Mouse (Mus musculus): ENCODE results near the gene Rhbdf1. TPM values are rescaled to one million over a fixed set of nuclear protein-coding genes. Genes with fewer than 3 reads are reported as not detected.

Rhbdf1 gene
- polyA plus RNA-seq, 1 experiment: 40.6 TPM

DNA sequence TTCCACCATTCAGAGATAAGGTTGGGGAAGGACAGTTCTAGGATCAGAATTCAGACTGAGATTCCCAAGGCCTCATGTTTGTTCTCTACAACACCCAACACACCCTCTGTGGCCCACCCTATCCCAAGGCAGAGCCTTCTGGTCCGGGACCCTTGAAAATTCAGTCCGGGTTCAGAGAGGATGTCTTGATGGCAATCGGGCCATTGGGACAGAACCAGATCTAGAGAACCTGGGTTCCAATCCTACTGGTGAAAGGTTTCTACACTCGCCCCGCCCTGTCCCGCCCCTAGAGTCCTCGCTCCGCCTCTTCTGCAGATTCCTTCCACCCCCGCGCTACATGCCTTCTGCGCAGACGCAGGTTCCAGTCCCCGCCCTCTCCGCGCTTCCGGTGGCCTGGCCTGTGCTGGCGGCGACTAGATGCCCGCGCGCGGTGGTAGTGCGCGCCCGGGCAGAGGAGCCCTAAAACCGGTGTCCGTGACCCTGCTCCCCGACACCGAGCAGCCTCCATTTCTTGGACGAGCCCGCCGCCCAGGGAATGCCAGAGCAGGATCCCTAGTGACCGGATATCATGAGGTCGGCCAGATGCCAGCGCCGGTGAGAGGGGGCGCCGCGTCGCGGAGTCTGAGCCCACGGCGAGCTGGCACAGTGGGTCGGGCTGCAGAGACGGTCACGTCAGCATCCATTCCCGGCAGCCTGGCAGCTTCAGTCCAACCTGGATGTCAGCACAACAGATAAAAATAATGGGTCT lies 4.2 kb upstream of the Rhbdf1 start, which contains the start of gene Mpg:
TSS of gene Mpg (plus strand) at position 382 of the 748 bp plus-strand sequence.
- no peaks in the 10 kb centered on the region for H3K27me3 ChIP-seq (ENCODE audit: control insufficient read depth, insufficient read depth, insufficient read length)
- peak; percentile 21 for TF ChIP-seq MAX (IDR thresholded peaks at IDR 0.05)
- no peak for TF ChIP-seq FOSL1 (IDR thresholded peaks at IDR 0.05; ENCODE audit: insufficient read depth, low read length, poor library complexity, severe bottlenecking)

DNA sequence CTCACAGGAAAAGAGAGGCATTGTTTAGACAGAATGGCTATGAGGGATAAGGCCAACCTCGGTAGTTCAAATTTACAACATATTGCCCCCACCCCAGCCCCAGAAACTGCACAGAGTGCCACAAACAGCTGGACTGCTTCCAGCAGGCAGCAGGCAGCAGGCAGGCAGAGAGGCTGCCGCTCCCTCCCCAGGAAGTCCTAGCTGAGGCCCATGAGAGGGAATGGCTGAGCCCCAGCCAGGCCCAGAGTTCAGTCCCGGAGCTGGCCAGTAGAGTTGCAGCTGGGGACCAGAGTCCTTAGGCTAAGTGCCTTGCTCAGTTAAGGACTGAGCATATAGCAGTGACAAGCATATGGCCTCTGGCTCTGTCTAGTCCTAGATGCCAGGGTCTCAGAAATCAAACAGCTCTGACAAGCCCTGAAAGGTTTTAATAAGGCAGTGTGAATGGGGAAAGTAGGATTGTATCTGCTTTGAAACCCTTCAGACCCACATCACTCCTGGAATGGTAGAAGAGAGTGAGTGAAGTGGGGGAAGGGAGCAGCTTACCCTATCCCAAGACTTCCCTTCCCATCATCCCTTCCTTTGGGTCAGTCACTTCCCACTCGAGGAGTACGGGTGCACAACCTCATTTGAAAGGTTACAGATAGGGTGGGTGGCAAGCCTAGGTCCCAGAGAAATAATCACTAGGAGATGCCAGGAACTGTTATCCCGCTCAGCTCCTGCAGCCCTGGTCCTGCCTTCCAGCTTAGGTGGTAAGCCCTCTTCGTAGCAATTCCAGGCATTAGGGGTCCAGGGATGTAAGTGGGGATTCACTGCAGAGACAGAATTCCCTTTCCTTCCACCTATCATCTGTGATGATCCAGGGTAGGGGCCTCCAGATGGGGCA lies 3.4 kb upstream of the Rhbdf1 start:
- H3K4me3 ChIP-seq (ENCODE audit: insufficient read depth, poor library complexity, severe bottlenecking): no peak overlapping the region
- H3K79me3 ChIP-seq (ENCODE audit: low read depth): peaks cover 6% of the 10 kb centered on the region
- H3ac ChIP-seq (ENCODE audit: control insufficient read depth, insufficient read length, low read depth): no peak overlapping the region
- TF ChIP-seq MYOD1 (IDR thresholded peaks at IDR 0.05; ENCODE audit: control insufficient read depth, insufficient read length, low read depth) (no peak), CEBPB (IDR thresholded peaks at IDR 0.05; ENCODE audit: low read depth) (no peak), CTCF (IDR thresholded peaks at IDR 0.05; ENCODE audit: control insufficient read depth, insufficient read depth, insufficient read length) (no peak), MAX (IDR thresholded peaks at IDR 0.05) (no peak), USF1 (IDR thresholded peaks at IDR 0.05; ENCODE audit: low read depth) (no peak), FOSL1 (IDR thresholded peaks at IDR 0.05; ENCODE audit: insufficient read depth, low read length, poor library complexity, severe bottlenecking) (no peak), MYOG (IDR thresholded peaks at IDR 0.05; ENCODE audit: control insufficient read depth, extremely low read depth, insufficient read length) (no peak)
- no peaks in the 10 kb centered on the region for H3K27me3 ChIP-seq (ENCODE audit: control insufficient read depth, insufficient read depth, insufficient read length)
- peaks cover 13% of the 10 kb centered on the region for H3K36me3 ChIP-seq (ENCODE audit: control insufficient read depth, insufficient read depth)
- peaks cover 29% of the 10 kb centered on the region for H3K79me2 ChIP-seq (ENCODE audit: control insufficient read depth, insufficient read depth)

More for the DNA sequence above, 4.2 kb upstream of the Rhbdf1 start, which contains the start of gene Mpg:
- Histone ChIP-seq H3K36me3 (ENCODE audit: control insufficient read depth, insufficient read depth) (peaks cover 21% of the 10 kb centered on the region), H3K79me2 (ENCODE audit: control insufficient read depth, insufficient read depth) (peaks cover 21% of the 10 kb centered on the region), H3K79me3 (ENCODE audit: low read depth) (no peaks in the 10 kb centered on the region), H3K4me3 (ENCODE audit: insufficient read depth, poor library complexity, severe bottlenecking) (peak within 1 kb of the TSS; percentile 50), H3ac (ENCODE audit: control insufficient read depth, insufficient read length, low read depth) (peak within 1 kb of the TSS; percentile 99)

DNA sequence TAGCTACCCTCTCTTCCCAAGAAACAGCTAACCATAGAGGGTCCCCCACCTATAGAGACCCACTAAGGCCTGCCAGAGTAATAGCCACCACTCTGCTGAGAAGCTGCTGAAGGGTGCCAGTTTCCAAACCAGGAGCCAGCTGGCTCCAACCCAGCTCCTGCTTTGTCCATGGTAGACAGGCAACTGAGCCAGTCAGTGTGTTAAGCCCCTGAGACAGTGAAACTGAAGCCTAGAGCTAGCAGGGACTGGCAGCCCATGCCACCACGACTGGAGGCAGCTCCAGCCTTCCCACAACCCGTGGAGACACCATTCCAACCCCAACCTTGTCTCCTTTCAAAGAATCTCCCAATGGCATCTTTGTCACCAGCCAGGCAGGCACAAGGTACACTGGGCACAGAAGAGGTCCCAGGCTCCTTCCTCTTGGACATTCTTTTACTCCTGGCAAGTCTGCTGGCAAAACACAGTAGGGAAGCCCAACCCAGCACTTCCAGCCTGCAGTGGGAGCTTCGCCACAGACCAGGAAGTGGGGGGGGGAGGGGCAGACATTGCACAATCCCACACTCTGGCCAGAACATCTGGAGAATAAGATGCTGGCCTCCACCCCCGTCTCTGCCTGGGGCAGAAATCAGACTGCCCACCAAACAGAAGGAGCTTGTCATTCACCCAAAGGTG lies 2.5 kb upstream of the Rhbdf1 start:
- H3K27me3 ChIP-seq (ENCODE audit: control insufficient read depth, insufficient read depth, insufficient read length): no peaks in the 10 kb centered on the region
- peaks cover 8% of the 10 kb centered on the region for H3K36me3 ChIP-seq (ENCODE audit: control insufficient read depth, insufficient read depth)
- no peak overlapping the region for H3K4me3 ChIP-seq (ENCODE audit: insufficient read depth, poor library complexity, severe bottlenecking)
- peaks cover 37% of the 10 kb centered on the region for H3K79me2 ChIP-seq (ENCODE audit: control insufficient read depth, insufficient read depth)
- H3ac ChIP-seq (ENCODE audit: control insufficient read depth, insufficient read length, low read depth): no peak overlapping the region
- TF ChIP-seq MYOD1 (IDR thresholded peaks at IDR 0.05; ENCODE audit: control insufficient read depth, insufficient read length, low read depth) (peak; percentile 14), CEBPB (IDR thresholded peaks at IDR 0.05; ENCODE audit: low read depth) (peak; percentile 100), USF1 (IDR thresholded peaks at IDR 0.05; ENCODE audit: low read depth) (no peak), MYOG (IDR thresholded peaks at IDR 0.05; ENCODE audit: control insufficient read depth, extremely low read depth, insufficient read length) (no peak)
- peaks cover 15% of the 10 kb centered on the region for H3K79me3 ChIP-seq (ENCODE audit: low read depth)

DNA sequence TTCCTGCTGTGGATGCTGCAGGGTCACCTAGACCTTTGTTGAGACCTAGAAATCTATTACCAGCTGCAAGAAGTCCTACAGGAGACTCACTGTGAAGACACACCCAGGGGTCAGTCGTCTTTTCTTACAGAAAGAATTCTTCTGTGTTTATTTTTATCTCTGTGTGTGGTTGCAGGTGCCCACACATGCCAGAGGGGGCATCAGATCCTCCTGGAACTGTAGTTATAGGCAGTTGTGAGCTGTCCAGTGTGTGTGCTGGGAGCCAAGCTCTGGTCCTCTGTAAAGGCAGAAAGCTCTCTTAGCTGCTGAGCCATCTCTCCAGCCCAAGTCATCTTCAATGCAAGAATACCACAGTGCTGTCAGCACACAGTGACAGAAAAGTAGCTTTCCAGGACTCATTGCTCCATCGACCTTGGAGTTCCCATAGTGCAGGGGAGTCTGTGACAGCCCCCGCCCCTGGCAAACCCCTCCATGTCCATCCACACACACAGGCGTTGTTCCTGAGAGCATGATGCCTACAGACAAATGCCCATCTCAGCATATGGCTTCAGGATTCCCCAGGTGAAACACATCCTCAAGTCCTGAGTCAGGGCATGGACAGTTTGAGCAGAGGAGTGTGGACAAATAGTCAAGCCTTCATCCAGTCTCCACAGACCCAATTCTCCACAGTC lies 1.3 kb upstream of the Rhbdf1 start:
- Histone ChIP-seq H3K27me3 (ENCODE audit: control insufficient read depth, insufficient read depth, insufficient read length) (no peaks in the 10 kb centered on the region), H3ac (ENCODE audit: control insufficient read depth, insufficient read length, low read depth) (no peak overlapping the region), H3K79me3 (ENCODE audit: low read depth) (peaks cover 27% of the 10 kb centered on the region), H3K4me3 (ENCODE audit: insufficient read depth, poor library complexity, severe bottlenecking) (no peak overlapping the region), H3K36me3 (ENCODE audit: control insufficient read depth, insufficient read depth) (peaks cover 5% of the 10 kb centered on the region), H3K79me2 (ENCODE audit: control insufficient read depth, insufficient read depth) (peaks cover 49% of the 10 kb centered on the region)
- no peak for TF ChIP-seq MYOD1 (IDR thresholded peaks at IDR 0.05; ENCODE audit: control insufficient read depth, insufficient read length, low read depth)
- TF ChIP-seq FOSL1 (IDR thresholded peaks at IDR 0.05; ENCODE audit: insufficient read depth, low read length, poor library complexity, severe bottlenecking): no peak
- no peak for TF ChIP-seq MAX (IDR thresholded peaks at IDR 0.05)
- no peak for TF ChIP-seq USF1 (IDR thresholded peaks at IDR 0.05; ENCODE audit: low read depth)
- no peak for TF ChIP-seq MYOG (IDR thresholded peaks at IDR 0.05; ENCODE audit: control insufficient read depth, extremely low read depth, insufficient read length)
- TF ChIP-seq CTCF (IDR thresholded peaks at IDR 0.05; ENCODE audit: control insufficient read depth, insufficient read depth, insufficient read length): no peak
- no peak for TF ChIP-seq CEBPB (IDR thresholded peaks at IDR 0.05; ENCODE audit: low read depth)

DNA sequence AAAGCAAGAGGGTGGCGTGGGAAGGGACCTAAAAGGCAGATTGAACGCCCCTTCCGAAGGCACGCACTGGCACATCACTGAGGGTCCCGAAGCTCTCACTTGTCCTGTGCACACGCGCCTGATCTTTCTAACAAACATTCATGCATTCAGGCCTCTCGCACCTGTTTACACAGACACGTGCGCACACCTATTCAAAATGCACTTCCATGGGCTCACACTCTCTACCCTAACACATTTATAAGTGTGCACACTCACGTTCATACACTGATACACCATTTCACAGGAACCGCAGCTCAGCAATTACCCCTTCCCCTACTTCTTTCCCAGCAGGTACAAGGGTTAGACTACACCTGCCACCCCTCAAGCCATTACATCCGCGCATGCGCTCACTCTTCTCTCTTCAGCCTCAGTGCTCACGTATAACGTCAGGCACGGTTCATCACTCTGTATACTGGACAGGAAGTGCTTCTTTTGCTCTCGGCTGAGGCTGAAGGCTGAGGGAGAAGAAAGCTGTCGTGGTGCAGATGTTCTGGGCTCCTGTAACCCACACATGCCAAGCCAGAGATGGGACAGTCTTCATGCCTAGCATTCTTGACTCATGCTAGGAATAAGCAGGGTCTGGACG lies 582 bp upstream of the Rhbdf1 start:
- Histone ChIP-seq H3K36me3 (ENCODE audit: control insufficient read depth, insufficient read depth) (peaks cover 12% of the 10 kb centered on the region), H3K27me3 (ENCODE audit: control insufficient read depth, insufficient read depth, insufficient read length) (no peaks in the 10 kb centered on the region), H3K79me2 (ENCODE audit: control insufficient read depth, insufficient read depth) (peaks cover 57% of the 10 kb centered on the region), H3K79me3 (ENCODE audit: low read depth) (peaks cover 34% of the 10 kb centered on the region), H3K4me3 (ENCODE audit: insufficient read depth, poor library complexity, severe bottlenecking) (peak overlapping the region; percentile 97), H3ac (ENCODE audit: control insufficient read depth, insufficient read length, low read depth) (no peak overlapping the region)
- TF ChIP-seq MYOG (IDR thresholded peaks at IDR 0.05; ENCODE audit: control insufficient read depth, extremely low read depth, insufficient read length): no peak
- TF ChIP-seq CEBPB (IDR thresholded peaks at IDR 0.05; ENCODE audit: low read depth): no peak
- TF ChIP-seq MYOD1 (IDR thresholded peaks at IDR 0.05; ENCODE audit: control insufficient read depth, insufficient read length, low read depth): no peak
- no peak for TF ChIP-seq MAX (IDR thresholded peaks at IDR 0.05)
- no peak for TF ChIP-seq CTCF (IDR thresholded peaks at IDR 0.05; ENCODE audit: control insufficient read depth, insufficient read depth, insufficient read length)
- no peak for TF ChIP-seq FOSL1 (IDR thresholded peaks at IDR 0.05; ENCODE audit: insufficient read depth, low read length, poor library complexity, severe bottlenecking)
- no peak for TF ChIP-seq USF1 (IDR thresholded peaks at IDR 0.05; ENCODE audit: low read depth)
